Mouse (Mus musculus): ENCODE measurements around the gene Slc35a3.

DNA sequence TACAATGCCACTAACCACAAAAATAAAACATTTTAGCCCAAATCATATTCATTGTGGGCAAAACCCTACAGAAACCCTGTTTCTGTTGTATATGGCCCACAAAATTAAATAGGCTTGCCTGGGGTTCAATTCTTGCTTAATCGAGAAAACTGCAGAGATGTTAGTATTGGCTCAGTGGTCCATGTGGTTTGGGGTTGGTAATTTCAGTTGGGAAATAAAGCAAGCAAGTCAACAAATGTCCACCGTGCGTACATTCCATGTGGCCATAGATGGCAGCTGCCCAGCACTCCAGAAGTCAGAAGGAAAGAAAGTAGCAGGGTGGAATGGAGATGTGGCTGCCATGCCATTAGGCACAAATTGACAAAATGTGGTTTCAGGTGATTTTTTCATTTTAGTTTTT is 79.7 kb downstream of the Slc35a3 start:
- no peak for TF ChIP-seq POLR2A (IDR thresholded peaks at IDR 0.05; ENCODE audit: control insufficient read depth, low read depth, low read length)
- TF ChIP-seq CTCF (IDR thresholded peaks at IDR 0.05; ENCODE audit: control insufficient read depth, insufficient read depth, insufficient replicate concordance, low read depth, low read length) = no peak

Data from testis, adult 2 months (tissue).